Mouse (Mus musculus): Measurements from ENCODE around the gene Ubp1. TPM values are rescaled to one million over a fixed set of nuclear protein-coding genes. Genes with fewer than 3 reads are reported as not detected.

Ubp1 gene
- polyA plus RNA-seq, 1 experiment from 2014 or later, result 51.7 TPM

DNA sequence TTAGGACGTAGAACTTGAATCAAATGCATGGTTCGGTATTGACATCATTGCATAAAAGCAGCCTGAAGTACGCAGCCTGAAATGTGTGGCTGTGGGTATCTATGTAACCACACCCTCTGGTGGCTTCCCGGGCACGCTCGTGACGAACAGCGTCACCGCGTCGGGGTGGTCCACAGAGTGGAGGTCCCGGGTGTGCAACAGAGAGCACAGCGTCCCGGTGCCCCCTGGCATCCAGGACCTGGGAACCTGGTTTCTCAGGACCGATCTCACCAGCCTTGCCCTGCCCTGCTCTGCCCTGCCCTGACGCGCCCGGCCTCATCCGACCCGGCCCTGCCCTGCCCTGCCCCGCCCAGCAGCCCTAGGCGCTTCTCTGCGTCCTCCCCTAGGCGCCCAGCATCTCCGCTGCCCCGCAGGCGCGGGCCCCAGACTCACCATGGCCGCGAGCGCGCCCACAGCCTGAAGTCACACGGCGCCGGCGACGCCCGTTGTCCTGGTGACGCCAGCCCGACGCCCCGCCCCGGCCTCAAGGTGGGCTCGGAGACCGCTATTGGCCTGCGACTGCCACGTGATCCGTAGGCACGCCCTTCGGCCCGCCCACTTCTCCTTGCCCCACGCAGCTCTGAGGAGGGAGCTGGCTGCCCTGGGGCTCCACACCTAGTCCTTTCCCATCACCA is 95.7 kb downstream of the Ubp1 start:
- Histone ChIP-seq H3K9ac (ENCODE audit: low read length) (peak overlapping the region; percentile 70), H3K27me3 (ENCODE audit: control insufficient read depth, insufficient read depth, low read length) (no peaks in the 10 kb centered on the region), H3K4me3 (ENCODE audit: low read depth, low read length) (peak overlapping the region; percentile 68), H3K27ac (ENCODE audit: low read depth, low read length) (peak overlapping the region; percentile 41; the same call in 1 of the 2 replicates), H3K4me2 (ENCODE audit: low read depth, low read length, severe bottlenecking) (peak overlapping the region; percentile 72), H3K4me1 (replicated peaks; ENCODE audit: control insufficient read depth, insufficient read depth, low read length) (peaks cover 2% of the 10 kb centered on the region; the same call in 1 of the 2 replicates), H3K36me3 (ENCODE audit: control insufficient read depth, insufficient read depth, low read length) (no peaks in the 10 kb centered on the region), H3K9me3 (ENCODE audit: control insufficient read depth, low read length) (no peaks in the 10 kb centered on the region)
- WGBS, result under 1% methylated on average over 52 of the region's 52 CpGs
- DNase-seq (ENCODE audit: low spot score) (peak; percentile 95), ATAC-seq (replicated peaks; ENCODE audit: low FRiP score) (peak; percentile 97)

Other genes with a start within 250 kb of the Ubp1 start
- gene Pdcd6ip, start 222.7 kb upstream of the Ubp1 start, polyA plus RNA-seq (2014; fragmentation: Nextera tagmentation; extraction: Ambion mirVana), result 56.7 and 66.7 TPM in 2 replicates
- 53.7 and 59.2 TPM in 2 replicates for gene Clasp2, start 189.5 kb upstream of the Ubp1 start, polyA plus RNA-seq (2014; fragmentation: Nextera tagmentation; extraction: Ambion mirVana)
- 8.4 and 8.9 TPM in 2 replicates for gene Fbxl2, start 115.3 kb downstream of the Ubp1 start, polyA plus RNA-seq (2014; fragmentation: Nextera tagmentation; extraction: Ambion mirVana)
- 0.08 TPM in 1 of 2 replicates, not detected in the other for gene Susd5, start 126.2 kb downstream of the Ubp1 start, polyA plus RNA-seq (2014; fragmentation: Nextera tagmentation; extraction: Ambion mirVana)